Mouse (Mus musculus): ENCODE results near the gene Rrm2.
"Not testable (repeated sequence)": the region's sequence is repeated elsewhere in the genome, so short reads cannot be mapped to it uniquely, and the experiment has no call there.

Gene Rrm2

GRCm38 (mm10) chr12:24707954-24708823 is at the start of gene Rrm2:
TSS of gene Rrm2 (plus strand) at chr12:24708241.
- DNase-seq (ENCODE audit: low read depth in 2 of 2, low spot score in 2 of 2), result peak; percentile 81 to 87

GRCm38 (mm10) chr12:24658998-24659397 is 49.0 kb upstream of the Rrm2 start:
- no peak for DNase-seq (ENCODE audit: low read depth in 2 of 2, low spot score in 2 of 2)

- DNase-seq (ENCODE audit: low read depth in 2 of 2, low spot score in 2 of 2), result no peak
Observed at GRCm38 (mm10) chr12:24659923-24660322, 48.1 kb upstream of the Rrm2 start.

GRCm38 (mm10) chr12:24661100-24661499 is 46.9 kb upstream of the Rrm2 start:
- no peak for DNase-seq (ENCODE audit: low read depth in 2 of 2, low spot score in 2 of 2)

GRCm38 (mm10) chr12:24662131-24662530 is 45.9 kb upstream of the Rrm2 start:
- no peak for DNase-seq (ENCODE audit: low read depth in 2 of 2, low spot score in 2 of 2)

GRCm38 (mm10) chr12:24680096-24680491 is 27.9 kb upstream of the Rrm2 start:
- no peak for DNase-seq (ENCODE audit: low read depth in 2 of 2, low spot score in 2 of 2)

GRCm38 (mm10) chr12:24680492-24681285 is 27.4 kb upstream of the Rrm2 start:
- DNase-seq (ENCODE audit: low read depth in 2 of 2, low spot score in 2 of 2), result no peak

- DNase-seq (ENCODE audit: low read depth in 2 of 2, low spot score in 2 of 2), result no peak
Observed at GRCm38 (mm10) chr12:24681286-24682023, 26.6 kb upstream of the Rrm2 start, which contains the start of gene Cys1. TSS of gene Cys1 (minus strand) at chr12:24681813.

- DNase-seq (ENCODE audit: low read depth in 2 of 2, low spot score in 2 of 2), result no peak
Observed at GRCm38 (mm10) chr12:24682563-24682962, 25.5 kb upstream of the Rrm2 start.

GRCm38 (mm10) chr12:24683461-24683860 is 24.6 kb upstream of the Rrm2 start:
- DNase-seq (ENCODE audit: low read depth in 2 of 2, low spot score in 2 of 2), result no peak

GRCm38 (mm10) chr12:24686038-24686695 is 21.9 kb upstream of the Rrm2 start:
- DNase-seq (ENCODE audit: low read depth in 2 of 2, low spot score in 2 of 2), result no peak

GRCm38 (mm10) chr12:24686696-24687346 is 21.2 kb upstream of the Rrm2 start:
- DNase-seq (ENCODE audit: low read depth in 2 of 2, low spot score in 2 of 2), result no peak

- no peak for DNase-seq (ENCODE audit: low read depth in 2 of 2, low spot score in 2 of 2)
Observed at GRCm38 (mm10) chr12:24690351-24690750, 17.7 kb upstream of the Rrm2 start.

GRCm38 (mm10) chr12:24696500-24697483 is 11.2 kb upstream of the Rrm2 start:
- DNase-seq (ENCODE audit: low read depth in 2 of 2, low spot score in 2 of 2), result peak; percentile 74 to 75

GRCm38 (mm10) chr12:24697484-24698204 is 10.4 kb upstream of the Rrm2 start:
- DNase-seq (ENCODE audit: low read depth in 2 of 2, low spot score in 2 of 2), result no peak

GRCm38 (mm10) chr12:24698514-24698913 is 9.5 kb upstream of the Rrm2 start:
- no peak for DNase-seq (ENCODE audit: low read depth in 2 of 2, low spot score in 2 of 2)

- DNase-seq (ENCODE audit: low read depth in 2 of 2, low spot score in 2 of 2), result no peak
Observed at GRCm38 (mm10) chr12:24699578-24699977, 8.5 kb upstream of the Rrm2 start.

GRCm38 (mm10) chr12:24701621-24702020 is 6.4 kb upstream of the Rrm2 start:
- not testable (repeated sequence) for DNase-seq (ENCODE audit: low read depth in 2 of 2, low spot score in 2 of 2)
